8 mouse cellular contexts compared by ENCODE assay signal in genomic region chr4:154543128-154543527, GRCm38 (mm10).
DNase-seq lines count a peak whose midpoint lies in the region; ATAC-seq lines count a peak whose summit lies in the region.

No protein-coding gene starts in this region.

- H3K36me3 ChIP-seq in limb, embryonic 11.5 days (ENCODE audit: control insufficient read depth, insufficient read depth, low read length) = no peaks in the 10 kb centered on the region

- H3K9ac ChIP-seq in limb, embryonic 11.5 days (ENCODE audit: low read length) = no peak overlapping the region

- no peak for ATAC-seq in limb, embryonic 11.5 days (ENCODE audit: insufficient number of reproducible peaks, low FRiP score, low TSS enrichment, low read depth)

- no peaks in the 10 kb centered on the region for H3K9me3 ChIP-seq in limb, embryonic 11.5 days (ENCODE audit: control insufficient read depth, low read length)

- no peak overlapping the region for H3K4me3 ChIP-seq in limb, embryonic 11.5 days (ENCODE audit: low read depth, low read length)

- 72% methylated on average over 4 of the region's 4 CpGs for WGBS in limb, embryonic 11.5 days

- H3K27ac ChIP-seq in limb, embryonic 11.5 days (replicated peaks; ENCODE audit: low read depth, low read length) = no peak overlapping the region

- H3K4me1 ChIP-seq in limb, embryonic 11.5 days (ENCODE audit: control insufficient read depth, insufficient read depth, low read length) = peaks cover 58% of the 10 kb centered on the region

- no peaks in the 10 kb centered on the region for H3K27me3 ChIP-seq in limb, embryonic 11.5 days (ENCODE audit: control insufficient read depth, insufficient read depth, low read length)

- DNase-seq in gastrocnemius, postnatal 10 days = peak; percentile 45
- DNase-seq in gastrocnemius, postnatal 4 days (ENCODE audit: low spot score in 2 of 2) = no peak
- DNase-seq in right cerebral cortex, postnatal 4 days = peak; percentile 64
- DNase-seq in right cerebral cortex, adult 2 months (ENCODE audit: low spot score in 2 of 2) = no peak
- no peak for DNase-seq in limb, embryonic 11.5 days (ENCODE audit: low spot score)
- no peak for DNase-seq in embryo, embryonic 10 days (ENCODE audit: low spot score)
- no peak for DNase-seq in testis, postnatal 10 days (ENCODE audit: low spot score)
- no peak for DNase-seq in thymus, postnatal 14 days

- H3K4me2 ChIP-seq in limb, embryonic 11.5 days (ENCODE audit: low read depth, severe bottlenecking) = peak overlapping the region; percentile 24; the same call in 1 of the 2 replicates

Comparison
In these comparisons a context has a peak if more than half of its experiments do, and no peak if none do; other contexts are left out.
1. DNase-seq: peak in gastrocnemius, postnatal 10 days (single experiment) and right cerebral cortex, postnatal 4 days (single experiment); none in gastrocnemius, postnatal 4 days (0 of 2), right cerebral cortex, adult 2 months (0 of 2), limb, embryonic 11.5 days (single experiment), embryo, embryonic 10 days (single experiment), testis, postnatal 10 days (single experiment) and thymus, postnatal 14 days (single experiment).